Mouse (Mus musculus) kidney, adult 10 weeks (tissue): ENCODE results near the gene Ttc24. TPM values are rescaled to one million over a fixed set of nuclear protein-coding genes. Genes with fewer than 3 reads are reported as not detected.

Experiments used
- polyA plus RNA-seq: library from polyadenylated mRNA; stranded (reverse); fragments of 350-450 nt; fragmentation: Illumina TruSeq; extraction: RNeasy Lipid Tissue Mini Kit (QIAGEN cat#74804); gene quantifications from one replicate; pipeline ENCODE4 v1.2.3, GENCODE M21; 2014; ENCODE audit warnings: low read depth, low replicate concordance

Gene Ttc24
- not detected for polyA plus RNA-seq

GRCm38 (mm10) chr3:88078204-88078603 lies at the start of gene Ttc24:
Gene Ttc24, minus strand, starts transcription at chr3:88078304.

GRCm38 (mm10) chr3:88081345-88082223 lies 3.5 kb upstream of the Ttc24 start, which contains the start of gene Iqgap3:
Gene Iqgap3, plus strand, starts transcription at chr3:88081971.

GRCm38 (mm10) chr3:88057902-88058696 lies 20.0 kb downstream of the Ttc24 start, which contains the start of gene Naxe:
Gene Naxe, minus strand, starts transcription at chr3:88058495.

GRCm38 (mm10) chr3:88042661-88043421 lies 35.3 kb downstream of the Ttc24 start, which contains the start of gene Gpatch4:
Gene Gpatch4, plus strand, starts transcription at chr3:88043108.

GRCm38 (mm10) chr3:88027434-88028186 lies 50.5 kb downstream of the Ttc24 start, which contains the start of gene Hapln2:
Gene Hapln2, minus strand, starts transcription at chr3:88027583.

Other genes starting within 250 kb of the Ttc24 start
- gene Sh2d2a, start 231.5 kb downstream of the Ttc24 start, polyA plus RNA-seq = not detected
- gene Prcc, start 192.7 kb downstream of the Ttc24 start, polyA plus RNA-seq = 3.1 TPM
- gene Hdgf, start 172.0 kb downstream of the Ttc24 start, polyA plus RNA-seq = 129 TPM
- gene Mrpl24, start 158.8 kb downstream of the Ttc24 start, polyA plus RNA-seq = 80.9 TPM
- gene Isg20l2, start 148.0 kb downstream of the Ttc24 start, polyA plus RNA-seq = 16.4 TPM
- gene Rrnad1, start 147.6 kb downstream of the Ttc24 start, polyA plus RNA-seq = 4.0 TPM
- gene Crabp2, start 129.6 kb downstream of the Ttc24 start, polyA plus RNA-seq = not detected
- gene Nes, start 107.2 kb downstream of the Ttc24 start, polyA plus RNA-seq = 14.6 TPM
- not detected for gene Bcan, start 78.1 kb downstream of the Ttc24 start, polyA plus RNA-seq
- not detected for gene Hapln2, start 50.7 kb downstream of the Ttc24 start, polyA plus RNA-seq
- 5.6 TPM for gene Gpatch4, start 35.2 kb downstream of the Ttc24 start, polyA plus RNA-seq
- gene Naxe, start 19.8 kb downstream of the Ttc24 start, polyA plus RNA-seq = 26.2 TPM
- not detected for gene Iqgap3, start 3.7 kb upstream of the Ttc24 start, polyA plus RNA-seq
- gene Mef2d, start 64.1 kb upstream of the Ttc24 start, polyA plus RNA-seq = 5.2 TPM
- gene Rhbg, start 176.4 kb upstream of the Ttc24 start, polyA plus RNA-seq = 0.40 TPM
- gene Gm38392, start 208.9 kb upstream of the Ttc24 start, polyA plus RNA-seq = not detected
- gene Tsacc, start 218.7 kb upstream of the Ttc24 start, polyA plus RNA-seq = 4.5 TPM
- gene Cct3, start 218.8 kb upstream of the Ttc24 start, polyA plus RNA-seq = 106 TPM
- 2.8 TPM for gene Glmp, start 246.7 kb upstream of the Ttc24 start, polyA plus RNA-seq